Mouse (Mus musculus): ENCODE measurements around the gene Sult1c1.
A peak's percentile ranks its signal among the peaks of the same experiment; 100 is the strongest.

GRCm38 (mm10) chr17:54014204-54014603, 23.7 kb upstream of the Sult1c1 start:
- no peak for TF ChIP-seq POLR2A (IDR thresholded peaks at IDR 0.05; ENCODE audit: borderline replicate concordance, insufficient read depth, low read length)
- peak; percentile 11; the same call in 1 of the 2 replicates for TF ChIP-seq CTCF (IDR thresholded peaks at IDR 0.05; ENCODE audit: borderline replicate concordance, insufficient read depth, low read depth, low read length)
